Mouse (Mus musculus) left cerebral cortex, postnatal 4 days (tissue): ENCODE results near the gene Fxyd2. TPM values are rescaled to one million over a fixed set of nuclear protein-coding genes. Genes with fewer than 3 reads are reported as not detected.
A peak's percentile ranks its signal among the peaks of the same experiment; 100 is the strongest.

Source experiments
- DNase-seq: peaks from one replicate; pipeline ENCODE4 v3.0.0-alpha.2; 2022
- intact Hi-C: fragments of 180-260 bp; cut with DNase I; formaldehyde crosslinking; loops from one replicate; pipeline ENCODE4 v1.15.1; 2025
- total RNA-seq, 2 experiments: library from RNA; stranded (reverse); gene quantifications; 2 replicates each; pipeline ENCODE4 v1.2.3; 2021

Gene Fxyd2
- 1 to 10 TPM; 6.7 to 7.0 TPM for total RNA-seq

- intact Hi-C loops = no loop called here
- no peak for DNase-seq
Observed at GRCm38 (mm10) chr9:45399434-45399833, at the start of gene Fxyd2. TSS of gene Fxyd2 (plus strand) at chr9:45399669.

GRCm38 (mm10) chr9:45349851-45350250 is 49.6 kb upstream of the Fxyd2 start:
- intact Hi-C loops = no loop called here
- no peak for DNase-seq

GRCm38 (mm10) chr9:45355192-45355591 is 44.3 kb upstream of the Fxyd2 start:
- intact Hi-C loops = no loop called here
- no peak for DNase-seq

GRCm38 (mm10) chr9:45358356-45358755 is 41.1 kb upstream of the Fxyd2 start:
- intact Hi-C loops = no loop called here
- DNase-seq = no peak

GRCm38 (mm10) chr9:45362051-45362461 is 37.4 kb upstream of the Fxyd2 start:
- intact Hi-C loops = no loop called here
- peak; percentile 68 for DNase-seq

- DNase-seq = peak; percentile 38
- intact Hi-C loops = no loop called here
Observed at GRCm38 (mm10) chr9:45363639-45364214, 35.7 kb upstream of the Fxyd2 start.

- DNase-seq = peak; percentile 54
- intact Hi-C loops = no loop called here
Observed at GRCm38 (mm10) chr9:45367716-45368115, 31.8 kb upstream of the Fxyd2 start.

GRCm38 (mm10) chr9:45368341-45368901 is 31.0 kb upstream of the Fxyd2 start:
- intact Hi-C loops = no loop called here
- no peak for DNase-seq

- DNase-seq = peak; percentile 80
- intact Hi-C loops = no loop called here
Observed at GRCm38 (mm10) chr9:45370117-45370561, 29.3 kb upstream of the Fxyd2 start, which contains the start of gene Fxyd6. TSS of gene Fxyd6 (plus strand) at chr9:45370185.

GRCm38 (mm10) chr9:45370616-45371336 is 28.7 kb upstream of the Fxyd2 start:
- DNase-seq = peak; percentile 21
- intact Hi-C loops = no loop called here

- peak; percentile 50 for DNase-seq
- intact Hi-C loops = no loop called here
Observed at GRCm38 (mm10) chr9:45371337-45371707, 28.1 kb upstream of the Fxyd2 start.

GRCm38 (mm10) chr9:45373896-45374295 is 25.6 kb upstream of the Fxyd2 start:
- intact Hi-C loops = no loop called here
- no peak for DNase-seq

GRCm38 (mm10) chr9:45374988-45375502 is 24.4 kb upstream of the Fxyd2 start:
- DNase-seq = no peak
- intact Hi-C loops = no loop called here

GRCm38 (mm10) chr9:45376427-45376826 is 23.0 kb upstream of the Fxyd2 start:
- intact Hi-C loops = no loop called here
- no peak for DNase-seq

GRCm38 (mm10) chr9:45376883-45377282 is 22.6 kb upstream of the Fxyd2 start:
- intact Hi-C loops = no loop called here
- DNase-seq = peak; percentile 60

GRCm38 (mm10) chr9:45380411-45381251 is 18.8 kb upstream of the Fxyd2 start:
- intact Hi-C loops = no loop called here
- peak; percentile 88 for DNase-seq

GRCm38 (mm10) chr9:45382336-45382735 is 17.1 kb upstream of the Fxyd2 start:
- peak; percentile 86 for DNase-seq
- intact Hi-C loops = no loop called here

- DNase-seq = peak; percentile 40
- intact Hi-C loops = no loop called here
Observed at GRCm38 (mm10) chr9:45382834-45383233, 16.6 kb upstream of the Fxyd2 start.

- no peak for DNase-seq
- intact Hi-C loops = no loop called here
Observed at GRCm38 (mm10) chr9:45383883-45384282, 15.6 kb upstream of the Fxyd2 start.

GRCm38 (mm10) chr9:45386698-45387097 is 12.8 kb upstream of the Fxyd2 start:
- no peak for DNase-seq
- intact Hi-C loops = loop anchor here (5.0 kb wide), 1 partner anchor 164 kb away; no protein-coding TSS in a partner anchor
